Mouse (Mus musculus): ENCODE results near the gene Oprl1. TPM values are rescaled to one million over a fixed set of nuclear protein-coding genes. Genes with fewer than 3 reads are reported as not detected.

The Oprl1 gene
- polyA plus RNA-seq, 1 experiment from 2014 or later = 1.4 TPM

DNA sequence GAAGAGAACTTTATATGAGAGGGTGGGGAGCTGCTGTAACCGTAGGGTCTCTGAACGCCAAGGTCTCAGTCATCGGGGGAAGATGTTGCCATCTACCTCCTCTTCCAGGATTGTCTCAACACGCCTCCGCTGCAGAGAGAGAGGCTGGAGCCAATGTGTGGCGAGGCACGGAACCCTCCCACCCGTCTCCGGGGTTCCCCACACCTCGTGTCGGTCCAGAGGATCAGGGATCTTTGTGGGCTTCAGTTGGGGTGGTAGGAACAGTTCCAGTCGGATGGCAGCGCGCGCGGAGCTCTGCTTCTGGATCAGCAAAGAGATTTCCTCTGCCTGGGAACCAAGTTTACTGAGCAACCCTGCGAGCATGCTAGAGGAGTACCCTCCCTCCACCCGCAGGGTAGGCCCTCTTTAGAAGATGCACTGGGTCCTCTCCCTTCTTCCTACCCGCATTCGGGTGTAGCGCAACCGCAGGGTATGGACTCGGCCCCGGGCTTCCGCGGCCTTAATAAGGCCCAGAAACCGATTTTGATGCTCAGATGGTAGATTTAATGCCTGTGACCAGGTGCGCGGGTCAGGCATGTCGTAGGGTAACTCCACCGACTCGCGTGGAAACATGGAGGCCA lies 17.9 kb upstream of the Oprl1 start:
- H3K9me3 ChIP-seq (replicated peaks; ENCODE audit: control insufficient read depth, low read length) = no peaks in the 10 kb centered on the region
- WGBS = 70% methylated on average over 33 of the region's 33 CpGs
- no peak overlapping the region for H3K4me2 ChIP-seq (ENCODE audit: low read depth, low read length)
- H3K36me3 ChIP-seq (ENCODE audit: control insufficient read depth, insufficient read depth, low read length) = no peaks in the 10 kb centered on the region
- H3K9ac ChIP-seq (ENCODE audit: low read length) = no peak overlapping the region
- no peak overlapping the region for H3K4me3 ChIP-seq (replicated peaks; ENCODE audit: low read length)
- no peaks in the 10 kb centered on the region for H3K27me3 ChIP-seq (ENCODE audit: control insufficient read depth, insufficient read depth, low read length)
- ATAC-seq (ENCODE audit: insufficient read depth, low FRiP score) = no peak
- H3K27ac ChIP-seq (ENCODE audit: low read length) = no peak overlapping the region
- 0 out of 2 replicates have a peak, but pooled peaks cover 11% of the 10 kb centered on the region for H3K4me1 ChIP-seq (ENCODE audit: control insufficient read depth, insufficient read depth, low read length)

GRCm38 (mm10) chr2:181698241-181698640 lies 16.6 kb upstream of the Oprl1 start, which contains the start of gene Lkaaear1:
Lkaaear1 (minus strand) TSS chr2:181698442.
- 0 out of 2 replicates have a peak, but pooled peaks cover under 1% of the 10 kb centered on the region for H3K4me1 ChIP-seq (ENCODE audit: control insufficient read depth, insufficient read depth, low read length)
- WGBS = 44% methylated on average over 5 of the region's 5 CpGs
- H3K4me2 ChIP-seq (ENCODE audit: low read depth, low read length) = no peak within 1 kb of the TSS

DNA sequence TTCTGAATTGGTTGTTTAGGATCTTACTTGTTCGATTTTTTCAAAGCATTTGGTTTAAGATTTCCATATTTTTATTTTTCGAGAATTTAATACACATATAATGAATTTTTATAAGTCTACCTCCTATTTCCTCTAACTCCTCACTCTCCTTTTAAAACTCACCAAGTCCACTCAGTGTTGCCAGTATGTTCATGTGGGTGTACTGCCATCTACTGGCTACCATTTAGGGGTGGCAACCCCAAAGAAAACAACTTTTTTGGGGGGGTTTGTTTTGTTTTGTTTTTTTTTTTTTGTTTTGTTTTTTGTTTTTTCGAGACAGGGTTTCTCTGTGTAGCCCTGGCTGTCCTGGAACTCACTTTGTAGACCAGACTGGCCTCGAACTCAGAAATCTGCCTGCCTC lies 8.1 kb upstream of the Oprl1 start:
- Histone ChIP-seq H3K27me3 (ENCODE audit: control insufficient read depth, insufficient read depth, low read length) (no peaks in the 10 kb centered on the region), H3K36me3 (ENCODE audit: control insufficient read depth, insufficient read depth, low read length) (no peaks in the 10 kb centered on the region), H3K4me3 (replicated peaks; ENCODE audit: low read length) (no peak overlapping the region), H3K9ac (ENCODE audit: low read length) (no peak overlapping the region), H3K27ac (ENCODE audit: low read length) (no peak overlapping the region), H3K9me3 (replicated peaks; ENCODE audit: control insufficient read depth, low read length) (no peaks in the 10 kb centered on the region), H3K4me2 (ENCODE audit: low read depth, low read length) (no peak overlapping the region), H3K4me1 (ENCODE audit: control insufficient read depth, insufficient read depth, low read length) (no peaks in the 10 kb centered on the region)
- no peak for ATAC-seq (ENCODE audit: insufficient read depth, low FRiP score)
- WGBS = 40% methylated on average over 4 of the region's 4 CpGs

More at GRCm38 (mm10) chr2:181698241-181698640, 16.6 kb upstream of the Oprl1 start, which contains the start of gene Lkaaear1:
- H3K9ac ChIP-seq (ENCODE audit: low read length) = no peak within 1 kb of the TSS
- H3K27me3 ChIP-seq (ENCODE audit: control insufficient read depth, insufficient read depth, low read length) = no peaks in the 10 kb centered on the region
- H3K4me3 ChIP-seq (replicated peaks; ENCODE audit: low read length) = no peak within 1 kb of the TSS
- no peak within 1 kb of the TSS for H3K27ac ChIP-seq (ENCODE audit: low read length)
- ATAC-seq (ENCODE audit: insufficient read depth, low FRiP score) = no peak
- H3K9me3 ChIP-seq (replicated peaks; ENCODE audit: control insufficient read depth, low read length) = no peaks in the 10 kb centered on the region
- H3K36me3 ChIP-seq (ENCODE audit: control insufficient read depth, insufficient read depth, low read length) = no peaks in the 10 kb centered on the region

DNA sequence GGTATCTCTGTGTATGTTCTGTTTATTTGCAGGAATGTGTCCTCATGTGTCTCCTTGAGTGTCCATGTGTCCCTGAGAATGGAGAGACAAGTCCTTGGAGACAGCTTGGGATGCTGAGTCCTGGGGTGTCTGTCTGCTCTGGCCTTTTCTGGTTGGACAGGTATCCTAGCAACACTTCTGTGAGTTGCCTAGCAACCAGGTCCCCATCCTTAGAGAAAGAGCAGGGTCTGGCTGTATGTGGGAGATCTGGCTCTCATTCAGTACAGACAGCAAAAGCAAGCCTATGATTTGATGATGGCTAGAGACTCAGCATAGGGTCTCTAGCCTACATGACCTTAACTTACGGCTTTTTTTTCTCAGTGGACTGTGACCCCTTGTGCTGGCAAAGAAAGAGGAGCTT lies 1.1 kb upstream of the Oprl1 start:
- Histone ChIP-seq H3K4me3 (replicated peaks; ENCODE audit: low read length) (no peak overlapping the region), H3K4me1 (ENCODE audit: control insufficient read depth, insufficient read depth, low read length) (no peaks in the 10 kb centered on the region), H3K9me3 (replicated peaks; ENCODE audit: control insufficient read depth, low read length) (no peaks in the 10 kb centered on the region), H3K9ac (ENCODE audit: low read length) (no peak overlapping the region), H3K27ac (ENCODE audit: low read length) (no peak overlapping the region), H3K4me2 (ENCODE audit: low read depth, low read length) (no peak overlapping the region), H3K27me3 (ENCODE audit: control insufficient read depth, insufficient read depth, low read length) (no peaks in the 10 kb centered on the region), H3K36me3 (ENCODE audit: control insufficient read depth, insufficient read depth, low read length) (no peaks in the 10 kb centered on the region)
- 89% methylated on average over 1 of the region's 1 CpGs for WGBS
- ATAC-seq (ENCODE audit: insufficient read depth, low FRiP score) = no peak

DNA sequence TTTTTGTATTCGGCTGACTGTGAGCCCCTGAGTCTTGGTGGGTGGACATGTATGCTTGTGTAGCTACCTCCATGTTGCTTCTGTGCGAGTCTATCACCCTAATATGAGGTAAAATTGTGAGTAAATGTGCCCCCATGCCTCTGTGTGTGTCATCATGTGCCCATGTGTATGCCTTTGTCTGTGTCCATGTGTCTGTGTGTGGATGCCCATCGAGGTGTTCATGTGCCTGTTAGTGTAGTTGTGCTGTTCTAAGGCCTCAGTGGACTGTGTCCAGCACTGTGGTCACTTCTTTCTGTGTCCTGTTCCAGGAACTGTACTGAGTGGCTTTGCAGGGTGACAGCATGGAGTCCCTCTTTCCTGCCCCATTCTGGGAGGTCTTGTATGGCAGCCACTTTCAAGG lies 566 bp downstream of the Oprl1 start:
- Histone ChIP-seq H3K4me3 (replicated peaks; ENCODE audit: low read length) (no peak overlapping the region), H3K9me3 (replicated peaks; ENCODE audit: control insufficient read depth, low read length) (no peaks in the 10 kb centered on the region), H3K36me3 (ENCODE audit: control insufficient read depth, insufficient read depth, low read length) (no peaks in the 10 kb centered on the region), H3K27ac (ENCODE audit: low read length) (no peak overlapping the region), H3K4me1 (ENCODE audit: control insufficient read depth, insufficient read depth, low read length) (no peaks in the 10 kb centered on the region), H3K27me3 (ENCODE audit: control insufficient read depth, insufficient read depth, low read length) (no peaks in the 10 kb centered on the region), H3K4me2 (ENCODE audit: low read depth, low read length) (peak overlapping the region; percentile 9; the same call in 1 of the 2 replicates), H3K9ac (ENCODE audit: low read length) (no peak overlapping the region)
- 61% methylated on average over 3 of the region's 3 CpGs for WGBS
- no peak for ATAC-seq (ENCODE audit: insufficient read depth, low FRiP score)

- no peak overlapping the region for H3K4me2 ChIP-seq (ENCODE audit: low read depth, low read length)
- H3K4me3 ChIP-seq (replicated peaks; ENCODE audit: low read length) = no peak overlapping the region
- no peaks in the 10 kb centered on the region for H3K4me1 ChIP-seq (ENCODE audit: control insufficient read depth, insufficient read depth, low read length)
- no peaks in the 10 kb centered on the region for H3K36me3 ChIP-seq (ENCODE audit: control insufficient read depth, insufficient read depth, low read length)
- H3K9ac ChIP-seq (ENCODE audit: low read length) = no peak overlapping the region
- no peak overlapping the region for H3K27ac ChIP-seq (ENCODE audit: low read length)
- no peak for ATAC-seq (ENCODE audit: insufficient read depth, low FRiP score)
- H3K9me3 ChIP-seq (replicated peaks; ENCODE audit: control insufficient read depth, low read length) = no peaks in the 10 kb centered on the region
- WGBS = 39% methylated on average over 3 of the region's 3 CpGs
- H3K27me3 ChIP-seq (ENCODE audit: control insufficient read depth, insufficient read depth, low read length) = no peaks in the 10 kb centered on the region
Measured at GRCm38 (mm10) chr2:181716991-181717390, 2.2 kb downstream of the Oprl1 start.

DNA sequence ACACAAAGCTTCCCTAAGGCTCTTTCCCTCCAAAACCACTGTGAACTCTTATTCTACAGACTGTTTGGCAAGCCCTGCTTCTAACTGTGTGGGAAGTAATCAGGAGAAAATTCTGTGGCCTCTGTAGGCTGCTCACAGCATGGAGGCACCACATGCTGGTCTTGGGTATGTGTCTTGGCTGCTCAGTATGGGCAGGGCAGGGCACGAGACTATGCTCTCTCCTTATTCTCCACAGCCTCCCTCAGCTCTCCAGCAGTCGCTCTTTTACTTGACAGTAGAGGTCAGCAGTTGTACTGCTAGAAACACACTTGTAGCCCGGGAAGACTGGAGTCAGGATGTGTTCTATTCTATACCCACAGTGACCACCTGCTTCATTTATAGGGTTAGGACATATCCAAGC lies 5.2 kb downstream of the Oprl1 start:
- H3K4me3 ChIP-seq (replicated peaks; ENCODE audit: low read length) = no peak overlapping the region
- H3K9ac ChIP-seq (ENCODE audit: low read length) = no peak overlapping the region
- no peak overlapping the region for H3K27ac ChIP-seq (ENCODE audit: low read length)
- no peak overlapping the region for H3K4me2 ChIP-seq (ENCODE audit: low read depth, low read length)
- WGBS = 22% methylated on average over 3 of the region's 3 CpGs
- no peaks in the 10 kb centered on the region for H3K27me3 ChIP-seq (ENCODE audit: control insufficient read depth, insufficient read depth, low read length)
- no peaks in the 10 kb centered on the region for H3K9me3 ChIP-seq (replicated peaks; ENCODE audit: control insufficient read depth, low read length)
- H3K4me1 ChIP-seq (ENCODE audit: control insufficient read depth, insufficient read depth, low read length) = no peaks in the 10 kb centered on the region
- ATAC-seq (ENCODE audit: insufficient read depth, low FRiP score) = no peak
- H3K36me3 ChIP-seq (ENCODE audit: control insufficient read depth, insufficient read depth, low read length) = no peaks in the 10 kb centered on the region

GRCm38 (mm10) chr2:181721200-181721599 lies 6.4 kb downstream of the Oprl1 start:
- H3K9ac ChIP-seq (ENCODE audit: low read length) = no peak overlapping the region
- H3K27ac ChIP-seq (ENCODE audit: low read length) = no peak overlapping the region
- no peak overlapping the region for H3K4me3 ChIP-seq (replicated peaks; ENCODE audit: low read length)
- no peak for ATAC-seq (ENCODE audit: insufficient read depth, low FRiP score)
- no peak overlapping the region for H3K4me2 ChIP-seq (ENCODE audit: low read depth, low read length)
- H3K4me1 ChIP-seq (ENCODE audit: control insufficient read depth, insufficient read depth, low read length) = no peaks in the 10 kb centered on the region
- no peaks in the 10 kb centered on the region for H3K36me3 ChIP-seq (ENCODE audit: control insufficient read depth, insufficient read depth, low read length)
- H3K9me3 ChIP-seq (replicated peaks; ENCODE audit: control insufficient read depth, low read length) = no peaks in the 10 kb centered on the region
- no peaks in the 10 kb centered on the region for H3K27me3 ChIP-seq (ENCODE audit: control insufficient read depth, insufficient read depth, low read length)

GRCm38 (mm10) chr2:181722213-181722612 lies 7.4 kb downstream of the Oprl1 start:
- 14% methylated on average over 3 of the region's 3 CpGs for WGBS
- H3K4me1 ChIP-seq (ENCODE audit: control insufficient read depth, insufficient read depth, low read length) = no peaks in the 10 kb centered on the region
- H3K27me3 ChIP-seq (ENCODE audit: control insufficient read depth, insufficient read depth, low read length) = no peaks in the 10 kb centered on the region
- no peaks in the 10 kb centered on the region for H3K9me3 ChIP-seq (replicated peaks; ENCODE audit: control insufficient read depth, low read length)
- H3K4me2 ChIP-seq (ENCODE audit: low read depth, low read length) = no peak overlapping the region
- no peak overlapping the region for H3K4me3 ChIP-seq (replicated peaks; ENCODE audit: low read length)
- no peak for ATAC-seq (ENCODE audit: insufficient read depth, low FRiP score)
- H3K27ac ChIP-seq (ENCODE audit: low read length) = no peak overlapping the region
- no peaks in the 10 kb centered on the region for H3K36me3 ChIP-seq (ENCODE audit: control insufficient read depth, insufficient read depth, low read length)
- no peak overlapping the region for H3K9ac ChIP-seq (ENCODE audit: low read length)

Data from stomach, embryonic 16.5 days (tissue).